Mouse (Mus musculus) embryo, embryonic 10.5 days (tissue): ENCODE measurements around the gene Golga4.
A peak's percentile ranks its signal among the peaks of the same experiment; 100 is the strongest.

Source experiments
- DNase-seq: peaks from one replicate; pipeline ENCODE4 v3.0.0-alpha.2; 2015; ENCODE audit warnings: low spot score

The Golga4 gene

DNA sequence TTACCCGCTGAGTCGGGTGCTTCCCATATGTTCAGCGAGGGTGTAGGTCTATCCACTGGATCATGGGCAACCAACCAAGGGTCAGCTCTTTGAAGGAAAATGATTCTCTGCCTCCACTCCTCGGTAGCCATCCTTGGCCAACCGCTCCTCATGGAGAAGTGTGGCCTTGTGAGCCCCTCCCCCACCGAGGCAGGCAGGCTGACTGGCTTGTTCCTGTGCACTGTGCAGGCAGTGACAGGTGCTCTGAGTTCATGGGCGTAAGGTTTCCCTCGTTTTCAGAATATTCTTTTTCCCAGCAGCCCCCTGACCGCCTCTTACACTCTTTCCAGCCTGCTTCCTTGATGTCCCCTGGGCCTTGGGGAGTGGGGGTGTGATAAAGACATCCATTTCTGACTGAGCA is 117.4 kb downstream of the Golga4 start:
- DNase-seq = peak; percentile 39

DNA sequence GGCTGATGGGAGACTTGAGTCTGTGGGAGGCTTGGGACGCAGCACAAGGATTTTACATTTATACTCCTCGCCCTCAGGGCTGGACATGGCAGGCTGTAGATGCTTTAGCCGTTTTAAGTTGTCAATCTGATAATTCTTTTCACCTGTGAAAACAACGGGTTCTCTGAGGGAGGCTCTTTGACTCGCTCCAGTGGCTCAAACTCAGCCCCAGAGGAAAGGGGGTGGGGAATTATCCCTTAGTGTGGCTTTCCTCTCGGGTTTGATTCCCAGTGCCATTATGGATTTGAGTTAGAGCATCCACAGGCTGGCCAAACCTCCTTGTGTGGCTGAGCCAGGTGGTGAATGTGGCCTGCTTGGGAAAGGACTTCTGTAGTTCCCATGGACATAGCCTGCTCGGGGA is 118.1 kb downstream of the Golga4 start:
- DNase-seq = peak; percentile 66

DNA sequence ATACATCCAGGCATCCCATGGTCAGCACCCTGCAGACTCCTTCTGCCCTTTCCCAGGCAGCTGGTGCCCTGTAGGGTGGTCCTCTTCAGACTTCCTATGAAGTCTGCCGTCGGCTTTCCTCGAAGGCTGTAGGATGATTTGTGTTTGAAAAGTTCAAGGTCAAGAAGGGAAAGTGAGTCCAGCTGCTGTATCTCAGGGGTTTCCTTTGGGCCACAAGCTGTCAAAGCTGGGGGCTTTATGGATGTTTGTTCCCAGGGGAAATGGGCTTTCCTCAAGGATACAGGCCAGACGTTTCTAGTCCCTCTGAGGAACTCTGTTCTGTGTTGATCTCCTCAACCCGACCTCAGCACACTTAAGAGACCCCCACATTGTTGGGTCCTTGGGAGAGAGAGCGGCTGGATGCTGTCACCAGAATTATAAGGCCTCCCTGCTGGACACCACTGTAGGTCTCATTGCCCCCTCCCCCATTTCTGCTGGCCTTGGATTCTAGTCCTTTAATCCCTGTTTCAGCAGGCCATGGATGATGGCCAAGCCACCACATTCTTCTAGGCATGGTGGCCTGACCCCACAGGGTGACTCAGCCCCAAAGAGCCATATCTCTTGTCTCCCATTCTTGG is 123.8 kb downstream of the Golga4 start:
- DNase-seq = peak; percentile 57
